Mouse (Mus musculus): ENCODE data around the gene Gm8362. TPM values are rescaled to one million over a fixed set of nuclear protein-coding genes. Genes with fewer than 3 reads are reported as not detected.
"Not testable (repeated sequence)": the region's sequence is repeated elsewhere in the genome, so short reads cannot be mapped to it uniquely, and the experiment has no call there.

The Gm8362 gene
- not detected in 2 replicates for polyA plus RNA-seq (2016; fragmentation: Nextera tagmentation; extraction: Ambion mirVana)

GRCm38 (mm10) chr14:6774311-6774710, at the start of gene Gm8362:
Gene Gm8362 (minus strand): TSS chr14:6774411.
- DNase-seq (ENCODE audit: extremely low spot score, low spot score), result not testable (repeated sequence)
- 100% methylated on average over 1 of the region's 1 CpGs for WGBS

GRCm38 (mm10) chr14:6823297-6823696, 49.1 kb upstream of the Gm8362 start:
- DNase-seq (ENCODE audit: extremely low spot score, low spot score); H3K27me3 ChIP-seq (ENCODE audit: poor library complexity, severe bottlenecking); H3K4me1 ChIP-seq; H3K27ac ChIP-seq; H3K9me3 ChIP-seq; H3K4me3 ChIP-seq; H3K36me3 ChIP-seq (replicated peaks): not testable (repeated sequence)
- WGBS, result 96% methylated on average over 3 of the region's 3 CpGs

More at GRCm38 (mm10) chr14:6774311-6774710, at the start of gene Gm8362:
- H3K27me3 ChIP-seq (ENCODE audit: poor library complexity, severe bottlenecking); H3K4me1 ChIP-seq; H3K9me3 ChIP-seq; H3K4me3 ChIP-seq; H3K27ac ChIP-seq; H3K36me3 ChIP-seq (replicated peaks): not testable (repeated sequence)

- H3K4me1 ChIP-seq; H3K9me3 ChIP-seq; DNase-seq (ENCODE audit: extremely low spot score, low spot score); H3K27me3 ChIP-seq (ENCODE audit: poor library complexity, severe bottlenecking); H3K36me3 ChIP-seq (replicated peaks): not testable (repeated sequence)
- H3K27ac ChIP-seq, result peak overlapping the region; percentile 83; the same call in 1 of the 2 replicates
- H3K4me3 ChIP-seq, result peak overlapping the region; percentile 51
- WGBS, result 0% methylated on average over 6 of the region's 13 CpGs
These were observed 17.0 kb downstream of the Gm8362 start for GRCm38 (mm10) chr14:6757231-6757536.

GRCm38 (mm10) chr14:6756384-6757230, 17.6 kb downstream of the Gm8362 start:
- not testable (repeated sequence) for H3K36me3 ChIP-seq (replicated peaks); H3K27me3 ChIP-seq (ENCODE audit: poor library complexity, severe bottlenecking); H3K9me3 ChIP-seq; H3K4me1 ChIP-seq
- 2% methylated on average over 32 of the region's 67 CpGs for WGBS
- peak; percentile 12 for DNase-seq (ENCODE audit: extremely low spot score, low spot score)
- Histone ChIP-seq H3K4me3 (peak overlapping the region; percentile 51), H3K27ac (peak overlapping the region; percentile 83)

- not testable (repeated sequence) for H3K36me3 ChIP-seq (replicated peaks); H3K4me3 ChIP-seq; H3K4me1 ChIP-seq; H3K27me3 ChIP-seq (ENCODE audit: poor library complexity, severe bottlenecking); H3K9me3 ChIP-seq; DNase-seq (ENCODE audit: extremely low spot score, low spot score); H3K27ac ChIP-seq
- no CpG with 5 or more reads among the region's 2 CpGs for WGBS
These were observed 32.0 kb downstream of the Gm8362 start, which contains the start of gene Gm3636 for GRCm38 (mm10) chr14:6742232-6742631. Gene Gm3636 (minus strand): TSS chr14:6742332.

GRCm38 (mm10) chr14:6720151-6720550, 54.1 kb downstream of the Gm8362 start, which contains the start of gene Gm8050:
Gene Gm8050 (minus strand): TSS chr14:6720251.
- 45% methylated on average over 1 of the region's 2 CpGs for WGBS
- DNase-seq (ENCODE audit: extremely low spot score, low spot score); H3K27me3 ChIP-seq (ENCODE audit: poor library complexity, severe bottlenecking): not testable (repeated sequence)

More at GRCm38 (mm10) chr14:6720151-6720550, 54.1 kb downstream of the Gm8362 start, which contains the start of gene Gm8050:
- H3K9me3 ChIP-seq; H3K4me3 ChIP-seq; H3K27ac ChIP-seq; H3K36me3 ChIP-seq (replicated peaks); H3K4me1 ChIP-seq: not testable (repeated sequence)

Other genes with a start within 250 kb of the Gm8362 start
- not detected in 2 replicates for gene Gm8356, start 237.1 kb downstream of the Gm8362 start, polyA plus RNA-seq (2016; fragmentation: Nextera tagmentation; extraction: Ambion mirVana)
- gene Gm3629, start 183.8 kb downstream of the Gm8362 start, polyA plus RNA-seq (2016; fragmentation: Nextera tagmentation; extraction: Ambion mirVana), result 0.20 and 0.50 TPM in 2 replicates
- gene Gm3460, start 152.0 kb downstream of the Gm8362 start, polyA plus RNA-seq (2016; fragmentation: Nextera tagmentation; extraction: Ambion mirVana), result not detected in 2 replicates
- not detected in 2 replicates for gene Gm10251, start 90.2 kb downstream of the Gm8362 start, polyA plus RNA-seq (2016; fragmentation: Nextera tagmentation; extraction: Ambion mirVana)
- not detected in 2 replicates for gene Gm8050, start 54.2 kb downstream of the Gm8362 start, polyA plus RNA-seq (2016; fragmentation: Nextera tagmentation; extraction: Ambion mirVana)
- 4.7 and 5.1 TPM in 2 replicates for gene Gm3636, start 32.1 kb downstream of the Gm8362 start, polyA plus RNA-seq (2016; fragmentation: Nextera tagmentation; extraction: Ambion mirVana)
- not detected in 2 replicates for gene Gm3642, start 65.9 kb upstream of the Gm8362 start, polyA plus RNA-seq (2016; fragmentation: Nextera tagmentation; extraction: Ambion mirVana)
- gene Gm3667, start 115.6 kb upstream of the Gm8362 start, polyA plus RNA-seq (2016; fragmentation: Nextera tagmentation; extraction: Ambion mirVana), result 1.6 TPM in 2 replicates
- not detected in 2 replicates for gene Gm6356, start 199.4 kb upstream of the Gm8362 start, polyA plus RNA-seq (2016; fragmentation: Nextera tagmentation; extraction: Ambion mirVana)

Data from forebrain, embryonic 10.5 days (tissue).